8 mouse cellular contexts compared by ENCODE assay signal in genomic region chr5:129583761-129584582, GRCm38 (mm10). TPM values are rescaled to one million over a fixed set of nuclear protein-coding genes. Genes with fewer than 3 reads are reported as not detected.
DNase-seq lines count a peak whose midpoint lies in the region; ATAC-seq and TF ChIP-seq lines count a peak whose summit lies in the region.

Mmp17 (plus strand) TSS chr5:129584169.

- no peak for TF ChIP-seq EP300 in liver, postnatal 0 days (IDR thresholded peaks at IDR 0.05; ENCODE audit: low read depth)

- peaks cover 9% of the 10 kb centered on the region for H3K4me1 ChIP-seq in G1E (ENCODE audit: insufficient read depth, low read depth, low read length)
- H3K4me1 ChIP-seq in forebrain, embryonic 16.5 days (replicated peaks; ENCODE audit: control insufficient read depth, insufficient read depth, low read length): peaks cover 34% of the 10 kb centered on the region
- peaks cover 28% of the 10 kb centered on the region for H3K4me1 ChIP-seq in liver, postnatal 0 days (ENCODE audit: insufficient read depth)
- H3K4me1 ChIP-seq in neural tube, embryonic 13.5 days (replicated peaks): peaks cover 35% of the 10 kb centered on the region

- H3K4me2 ChIP-seq in forebrain, embryonic 16.5 days (ENCODE audit: low read length): peak within 1 kb of the TSS; percentile 88
- H3K4me2 ChIP-seq in liver, postnatal 0 days (ENCODE audit: low read depth, low read length): peak within 1 kb of the TSS; percentile 98
- peak within 1 kb of the TSS; percentile 99 for H3K4me2 ChIP-seq in neural tube, embryonic 13.5 days

- ATAC-seq in G1E (ENCODE audit: extremely low read depth, insufficient number of reproducible peaks, low FRiP score, poor library complexity, severe bottlenecking): peak; percentile 55; the same call in 1 of the 2 replicates
- ATAC-seq in forebrain, embryonic 16.5 days: peak; percentile 91
- peak; percentile 91 for ATAC-seq in liver, postnatal 0 days
- peak; percentile 91 for ATAC-seq in neural tube, embryonic 13.5 days (ENCODE audit: low read depth)

- H3K27me3 ChIP-seq in G1E (ENCODE audit: insufficient read depth, low read length): peaks cover 53% of the 10 kb centered on the region
- peaks cover 3% of the 10 kb centered on the region; the same call in 1 of the 2 replicates for H3K27me3 ChIP-seq in forebrain, embryonic 16.5 days (replicated peaks; ENCODE audit: control insufficient read depth, insufficient read depth, low read length)
- peaks cover 59% of the 10 kb centered on the region for H3K27me3 ChIP-seq in liver, postnatal 0 days (ENCODE audit: insufficient read depth, low read length)
- peaks cover 44% of the 10 kb centered on the region for H3K27me3 ChIP-seq in neural tube, embryonic 13.5 days

- intact Hi-C loops in heart, postnatal 25 days (cut with DNase I): loop anchor here (2.0 to 10.0 kb wide), 3 partner anchors 82 to 405 kb away; partner anchors contain the start of gene Sfswap

- H3K9me3 ChIP-seq in G1E (replicated peaks): peaks cover 21% of the 10 kb centered on the region
- no peaks in the 10 kb centered on the region for H3K9me3 ChIP-seq in forebrain, embryonic 16.5 days (ENCODE audit: control insufficient read depth, low read length)
- H3K9me3 ChIP-seq in liver, postnatal 0 days (ENCODE audit: low read length): no peaks in the 10 kb centered on the region
- no peaks in the 10 kb centered on the region for H3K9me3 ChIP-seq in neural tube, embryonic 13.5 days

- peak; percentile 30; the same call in 1 of the 2 replicates for TF ChIP-seq CTCF in G1E (IDR thresholded peaks at IDR 0.05; ENCODE audit: low read depth, low read length)
- peak; percentile 77 for TF ChIP-seq CTCF in liver, postnatal 0 days (IDR thresholded peaks at IDR 0.05; ENCODE audit: low read depth)

- H3K9ac ChIP-seq in forebrain, embryonic 16.5 days (replicated peaks; ENCODE audit: low read depth, low read length): peak within 1 kb of the TSS; percentile 89
- peak within 1 kb of the TSS; percentile 64 for H3K9ac ChIP-seq in liver, postnatal 0 days (replicated peaks)
- peak within 1 kb of the TSS; percentile 85 for H3K9ac ChIP-seq in neural tube, embryonic 13.5 days

- WGBS in forebrain, embryonic 16.5 days: under 1% methylated on average over 80 of the region's 80 CpGs
- WGBS in liver, postnatal 0 days (ENCODE audit: insufficient replicate concordance): 3% methylated on average over 65 of the region's 80 CpGs
- WGBS in neural tube, embryonic 13.5 days: under 1% methylated on average over 69 of the region's 80 CpGs

- DNase-seq in G1E (ENCODE audit: low spot score): peak; percentile 71
- DNase-seq in cerebellum, adult 18-20 months: peak; percentile 93 to 95
- DNase-seq in heart, postnatal 25 days (ENCODE audit: low spot score): peak; percentile 79
- peak; percentile 95 for DNase-seq in layer of hippocampus, adult 11-12 months (ENCODE audit: low spot score)
- DNase-seq in liver, postnatal 0 days: peak; percentile 87
- DNase-seq in telencephalon, adult 2 months (ENCODE audit: low read depth, low spot score): peak; percentile 75

- no peaks in the 10 kb centered on the region for H3K36me3 ChIP-seq in G1E (replicated peaks)
- no peaks in the 10 kb centered on the region for H3K36me3 ChIP-seq in forebrain, embryonic 16.5 days (ENCODE audit: control insufficient read depth, insufficient read depth)
- H3K36me3 ChIP-seq in liver, postnatal 0 days (replicated peaks; ENCODE audit: insufficient read depth, low read length): no peaks in the 10 kb centered on the region
- no peaks in the 10 kb centered on the region for H3K36me3 ChIP-seq in neural tube, embryonic 13.5 days

- H3K4me3 ChIP-seq in G1E (ENCODE audit: low read depth, low read length): peak within 1 kb of the TSS; percentile 69
- peak within 1 kb of the TSS; percentile 86 for H3K4me3 ChIP-seq in forebrain, embryonic 16.5 days (replicated peaks; ENCODE audit: low read length)
- H3K4me3 ChIP-seq in liver, postnatal 0 days (ENCODE audit: low read depth, low read length): peak within 1 kb of the TSS; percentile 70
- peak within 1 kb of the TSS; percentile 79 for H3K4me3 ChIP-seq in neural tube, embryonic 13.5 days

- peak within 1 kb of the TSS; percentile 53 for H3K27ac ChIP-seq in forebrain, embryonic 16.5 days (ENCODE audit: low read length)
- no peak within 1 kb of the TSS for H3K27ac ChIP-seq in liver, postnatal 0 days (ENCODE audit: low read depth)
- peak within 1 kb of the TSS; percentile 40; the same call in 1 of the 2 replicates for H3K27ac ChIP-seq in neural tube, embryonic 13.5 days (replicated peaks)

RNA-seq across cellular contexts. Expression of gene Mmp17, which starts in this region (rescaled TPM):
- total RNA-seq in G1E (2014; fragmentation: Nextera tagmentation) (not detected in 2 replicates), G1E (2017) (0.05 TPM in 1 of 2 replicates, not detected in the other)
- 0.03 and 0.07 TPM in 2 replicates for polyA plus RNA-seq in G1E (2012)
- 17.7 and 20.2 TPM in 2 replicates for polyA plus RNA-seq in forebrain, embryonic 16.5 days (2015; fragmentation: Nextera tagmentation; extraction: Ambion mirVana)
- total RNA-seq in heart, postnatal 25 days (2021): 1 to 10 TPM in 1 of 2 experiments, under 1 TPM in 1; 0.98 to 1.2 TPM
- 0.07 and 0.11 TPM in 2 replicates for polyA plus RNA-seq in liver, postnatal 0 days (2015; fragmentation: Nextera tagmentation; extraction: Ambion mirVana)
- 5.3 and 6.5 TPM in 2 replicates for polyA plus RNA-seq in neural tube, embryonic 13.5 days (2015; fragmentation: Nextera tagmentation; extraction: Ambion mirVana)

Comparison
In these comparisons a context has a peak if more than half of its experiments do, and no peak if none do; other contexts are left out.
1. Peak in DNase-seq, ATAC-seq and H3K4me3 ChIP-seq in G1E; RNA of the gene not detected or under 1 TPM.
2. Peak in DNase-seq, ATAC-seq, H3K4me3 ChIP-seq, H3K9ac ChIP-seq and H3K4me2 ChIP-seq in liver, postnatal 0 days; RNA of the gene not detected or under 1 TPM.